Mouse (Mus musculus) neural tube, embryonic 13.5 days (tissue): ENCODE data around the gene Upk3bl. TPM values are rescaled to one million over a fixed set of nuclear protein-coding genes. Genes with fewer than 3 reads are reported as not detected.

Source experiments
- ATAC-seq: fragments of 200-750 bp; cut with Nextera tagmentation; 2 replicates; pipeline ENCODE4 v1.8.0; 2017; ENCODE audit warnings: low read depth, mild to moderate bottlenecking, moderate TSS enrichment, moderate library complexity
- H3K27ac ChIP-seq: fragments of 300-500 bp; sonication (generic); replicated peaks from 2 replicates; pipeline ENCODE4 v1.5.1; 2015; ENCODE audit warnings: moderate library complexity, mild to moderate bottlenecking, inconsistent platforms
- H3K27me3 ChIP-seq: fragments of 300-500 bp; sonication (generic); 2 replicates; pipeline ENCODE4 v1.6.1; 2015; ENCODE audit warnings: mild to moderate bottlenecking, inconsistent platforms
- H3K36me3 ChIP-seq: fragments of 300-500 bp; sonication (generic); 2 replicates; pipeline ENCODE4 v1.6.1; 2015; ENCODE audit warnings: mild to moderate bottlenecking, inconsistent platforms
- H3K4me1 ChIP-seq: fragments of 300-500 bp; sonication (generic); replicated peaks from 2 replicates; pipeline ENCODE4 v1.6.1; 2015; ENCODE audit warnings: inconsistent platforms
- H3K4me2 ChIP-seq: fragments of 300-500 bp; sonication (generic); 2 replicates; pipeline ENCODE4 v1.6.1; 2015; ENCODE audit warnings: inconsistent platforms, mild to moderate bottlenecking, moderate library complexity
- H3K4me3 ChIP-seq: fragments of 300-500 bp; sonication (generic); 2 replicates; pipeline ENCODE4 v1.5.1; 2015; ENCODE audit warnings: mild to moderate bottlenecking, inconsistent platforms
- H3K9ac ChIP-seq: fragments of 300-500 bp; sonication (generic); 2 replicates; pipeline ENCODE4 v1.6.1; 2015; ENCODE audit warnings: moderate library complexity, mild to moderate bottlenecking, inconsistent platforms
- H3K9me3 ChIP-seq: fragments of 300-500 bp; sonication (generic); 2 replicates; pipeline ENCODE4 v1.6.1; 2016; ENCODE audit warnings: inconsistent platforms
- WGBS: fragments of 180-500 bp; shearing (Covaris S2); methylation state at CpG from one replicate; pipeline ENCODE4 v1.1.7; 2015; 5-methylcytosine and 5-hydroxymethylcytosine counted together
- polyA plus RNA-seq: library from polyadenylated mRNA; unstranded; fragments of >200 nt; fragmentation: Nextera tagmentation; extraction: Ambion mirVana; gene quantifications from 2 replicates; pipeline ENCODE4 v1.2.1, GENCODE M21; 2015

Gene Upk3bl
- polyA plus RNA-seq: 0.63 TPM in 1 of 2 replicates, not detected in the other

DNA sequence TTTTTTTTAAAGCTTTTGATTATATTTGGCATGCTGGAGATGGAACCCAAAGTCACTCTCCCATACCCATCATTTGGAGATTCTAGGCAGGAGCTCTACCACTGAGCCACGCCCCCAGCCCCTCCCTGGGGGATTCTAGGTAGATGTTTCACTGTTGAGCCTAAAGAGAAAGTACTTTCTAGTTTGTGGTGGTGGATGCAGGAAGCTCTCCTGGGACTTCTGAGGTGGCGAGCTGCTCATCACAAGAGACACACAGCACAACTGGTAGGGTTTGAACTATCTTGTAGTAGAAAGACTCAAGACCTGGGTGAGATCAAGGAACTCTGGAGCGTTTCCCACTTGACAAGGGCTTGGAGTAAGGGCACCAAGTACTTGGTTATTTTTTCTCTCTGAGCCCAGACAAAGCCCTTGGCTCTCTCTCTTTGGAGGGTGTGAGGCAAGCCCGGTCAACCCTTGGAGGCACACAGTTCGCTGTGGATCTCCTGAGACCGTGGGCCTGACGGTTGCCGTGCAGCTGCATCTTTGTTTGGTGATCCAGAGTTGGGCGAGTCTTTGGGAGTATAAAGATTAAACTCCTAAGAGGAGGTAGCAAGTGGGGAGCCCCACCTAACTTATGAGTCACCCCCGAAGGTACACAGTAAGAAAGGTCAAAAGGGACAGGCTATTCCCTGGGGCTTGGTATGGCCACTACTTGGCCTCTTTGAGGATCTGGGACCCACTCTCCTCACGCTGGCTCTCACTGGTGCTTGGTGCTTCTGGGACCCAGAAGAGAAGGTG lies at the start of gene Upk3bl:
Gene Upk3bl, plus strand, starts transcription at position 192 of the 777 bp plus-strand sequence.
- WGBS: 94% methylated on average over 11 of the region's 11 CpGs
- no peaks in the 10 kb centered on the region for H3K36me3 ChIP-seq
- H3K9ac ChIP-seq: no peak within 1 kb of the TSS
- no peak for ATAC-seq
- H3K4me2 ChIP-seq: no peak within 1 kb of the TSS
- no peak within 1 kb of the TSS for H3K27ac ChIP-seq
- no peaks in the 10 kb centered on the region for H3K9me3 ChIP-seq
- no peak within 1 kb of the TSS for H3K4me3 ChIP-seq
- no peaks in the 10 kb centered on the region for H3K27me3 ChIP-seq
- H3K4me1 ChIP-seq: peaks cover 14% of the 10 kb centered on the region

DNA sequence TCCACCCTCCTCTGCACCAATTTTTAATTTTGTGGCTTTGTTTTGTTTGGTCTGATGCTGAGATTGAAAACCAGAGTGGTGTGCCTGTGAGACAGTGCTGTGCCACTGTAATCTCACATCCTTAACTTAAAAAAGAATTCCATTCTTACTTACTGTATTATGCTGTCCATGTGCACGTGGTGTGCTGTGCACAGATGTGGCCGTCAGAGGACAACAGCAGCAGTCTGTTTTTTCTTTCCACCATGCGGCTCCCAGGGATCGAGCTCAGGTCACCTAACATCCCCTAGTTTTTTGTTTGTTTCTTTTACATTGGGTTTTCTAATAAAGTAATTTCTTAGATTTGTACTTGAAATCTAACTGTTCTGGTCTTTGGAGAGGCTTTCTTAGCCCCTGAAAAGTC lies 49.8 kb upstream of the Upk3bl start:
- Histone ChIP-seq H3K9me3 (no peaks in the 10 kb centered on the region), H3K27ac (no peak overlapping the region), H3K4me1 (peaks cover 5% of the 10 kb centered on the region; the same call in 1 of the 2 replicates), H3K9ac (no peak overlapping the region), H3K27me3 (no peaks in the 10 kb centered on the region), H3K4me2 (no peak overlapping the region), H3K36me3 (peaks cover 14% of the 10 kb centered on the region), H3K4me3 (no peak overlapping the region)
- no peak for ATAC-seq
- 77% methylated on average over 4 of the region's 4 CpGs for WGBS

DNA sequence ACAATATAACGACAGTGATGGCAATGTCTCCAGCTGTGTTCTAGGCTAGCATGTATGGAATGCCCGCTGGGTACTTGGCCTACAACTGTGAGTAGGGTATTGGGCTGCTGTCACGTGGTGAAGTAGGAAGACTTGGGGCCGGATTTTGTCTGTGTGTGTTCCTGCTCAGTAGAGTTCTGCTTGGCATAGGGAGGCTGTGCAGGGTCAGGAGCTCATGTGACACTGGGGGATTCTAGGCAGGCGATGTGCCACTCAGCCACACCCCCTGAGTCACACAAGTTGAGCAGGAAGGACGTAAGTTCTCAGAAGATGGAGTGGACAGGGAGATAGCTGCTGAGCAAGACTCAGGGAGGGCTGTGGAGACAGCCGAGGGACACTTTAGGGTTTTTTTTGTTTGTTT lies 46.5 kb upstream of the Upk3bl start:
- Histone ChIP-seq H3K4me1 (peaks cover 5% of the 10 kb centered on the region; the same call in 1 of the 2 replicates), H3K4me3 (no peak overlapping the region), H3K4me2 (no peak overlapping the region), H3K27me3 (no peaks in the 10 kb centered on the region), H3K36me3 (peaks cover 27% of the 10 kb centered on the region), H3K9me3 (no peaks in the 10 kb centered on the region), H3K9ac (no peak overlapping the region), H3K27ac (no peak overlapping the region)
- ATAC-seq: no peak
- WGBS: 82% methylated on average over 7 of the region's 7 CpGs

DNA sequence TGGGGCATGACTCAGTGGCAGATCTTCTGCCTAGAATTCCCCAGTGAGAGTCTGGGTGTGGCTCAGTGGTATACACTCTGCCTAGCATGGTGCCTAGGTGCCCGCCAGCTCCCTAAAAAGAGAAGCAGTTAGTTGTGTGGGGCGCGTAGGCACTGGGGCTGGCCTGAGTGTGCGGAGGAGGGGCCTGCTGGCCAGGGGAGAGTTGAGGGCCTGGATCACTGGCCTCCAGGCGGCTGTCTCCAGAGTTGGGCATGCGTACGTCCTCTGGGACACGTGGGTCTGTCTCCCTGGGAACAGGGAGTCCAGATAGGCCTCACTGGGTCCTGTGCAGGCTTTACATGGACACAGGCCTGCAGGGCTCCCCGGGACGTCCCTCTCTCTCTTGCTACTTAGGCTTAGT lies 39.4 kb upstream of the Upk3bl start:
- Histone ChIP-seq H3K36me3 (peaks cover 49% of the 10 kb centered on the region), H3K27me3 (no peaks in the 10 kb centered on the region), H3K4me2 (no peak overlapping the region), H3K4me3 (no peak overlapping the region), H3K9me3 (no peaks in the 10 kb centered on the region), H3K4me1 (peaks cover 39% of the 10 kb centered on the region), H3K9ac (no peak overlapping the region), H3K27ac (peak overlapping the region; percentile 29; the same call in 1 of the 2 replicates)
- ATAC-seq: no peak
- 90% methylated on average over 10 of the region's 10 CpGs for WGBS

DNA sequence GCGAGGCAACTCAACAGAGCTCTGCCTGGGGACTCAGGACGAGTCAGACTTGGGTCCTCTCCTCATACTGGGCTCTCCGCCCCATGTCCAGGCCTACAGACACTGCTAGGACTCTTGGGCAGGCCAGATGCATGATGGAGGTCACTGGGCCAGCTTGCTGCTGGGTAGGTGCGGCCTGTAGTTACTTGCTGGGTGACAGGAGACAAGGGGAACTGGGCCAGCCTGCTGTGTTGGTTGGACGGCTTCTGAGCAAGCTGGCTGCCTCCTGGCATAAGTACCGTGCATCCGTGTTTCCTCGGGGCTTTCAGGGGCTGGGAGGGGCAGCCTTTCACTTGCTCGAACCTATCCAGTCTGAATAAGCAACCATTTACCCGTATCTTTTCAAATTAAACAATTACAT lies 38.7 kb upstream of the Upk3bl start:
- Histone ChIP-seq H3K27me3 (no peaks in the 10 kb centered on the region), H3K9ac (peak overlapping the region; percentile 1; the same call in 1 of the 2 replicates), H3K36me3 (peaks cover 45% of the 10 kb centered on the region), H3K4me3 (no peak overlapping the region), H3K4me2 (no peak overlapping the region), H3K9me3 (no peaks in the 10 kb centered on the region), H3K27ac (peak overlapping the region; percentile 29), H3K4me1 (peaks cover 40% of the 10 kb centered on the region)
- ATAC-seq: no peak
- WGBS: 77% methylated on average over 10 of the region's 10 CpGs

DNA sequence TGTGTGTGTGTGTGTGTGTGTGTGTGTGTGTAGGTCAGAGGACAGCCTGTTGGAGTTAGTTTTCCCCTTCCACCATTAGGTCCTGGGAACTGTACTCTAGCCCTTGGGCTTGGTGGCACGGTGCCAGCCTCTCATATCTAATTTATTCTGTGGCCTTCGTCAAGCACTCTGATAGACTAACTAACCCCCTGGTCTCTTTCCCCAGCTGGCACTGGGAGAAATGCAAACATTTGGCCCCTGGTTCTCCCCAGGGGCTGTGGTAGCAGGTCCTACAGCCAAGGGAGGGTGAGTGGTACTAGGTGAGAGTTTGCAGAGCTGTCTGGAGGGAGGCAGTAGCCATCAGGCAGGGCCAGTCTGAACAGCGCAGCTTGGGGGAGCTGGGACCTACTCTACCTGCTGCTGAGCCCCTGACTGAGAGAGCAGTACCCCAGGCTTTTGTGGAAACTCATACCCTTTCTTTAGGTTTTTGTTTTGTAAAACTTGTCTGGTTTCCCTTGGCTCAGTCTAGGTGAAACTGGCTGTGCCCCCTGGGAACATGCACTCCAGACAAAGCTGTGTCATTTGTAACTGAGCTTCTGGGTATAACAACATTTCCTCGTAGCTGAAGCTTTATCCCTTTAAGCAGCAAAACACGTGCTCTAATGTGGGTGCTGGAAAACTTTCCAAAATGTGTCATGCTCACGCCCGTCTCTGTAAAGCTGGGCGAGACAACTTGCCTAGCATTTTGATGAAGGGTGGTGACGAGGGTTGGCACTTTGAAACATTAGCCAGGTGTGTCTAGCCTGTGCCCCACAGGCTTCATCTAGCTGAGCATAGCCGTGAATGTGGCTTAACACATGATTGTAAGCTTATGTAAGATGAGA lies 38.0 kb upstream of the Upk3bl start:
- peaks cover 43% of the 10 kb centered on the region for H3K36me3 ChIP-seq
- WGBS: 80% methylated on average over 10 of the region's 10 CpGs
- no peak overlapping the region for H3K9ac ChIP-seq

DNA sequence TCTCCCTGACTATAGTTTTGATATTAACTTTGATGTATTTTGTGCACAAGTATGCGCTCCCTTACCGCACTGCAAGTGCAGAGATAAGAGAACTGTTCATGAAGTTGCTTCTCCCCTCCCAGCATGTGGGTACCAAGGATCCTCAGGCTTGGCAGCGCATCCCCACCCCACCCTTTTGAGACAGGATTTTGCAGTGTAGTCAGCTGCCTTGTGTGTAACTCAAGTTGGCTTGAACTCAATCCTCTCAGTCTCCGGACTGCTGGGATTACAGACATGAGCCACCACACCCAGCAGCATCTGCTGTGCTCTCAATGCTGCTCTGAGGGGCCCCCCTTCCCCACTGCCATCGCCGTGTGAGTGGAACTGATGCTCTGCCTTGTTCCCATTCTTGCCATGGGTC lies 37.0 kb upstream of the Upk3bl start:
- Histone ChIP-seq H3K9ac (no peak overlapping the region), H3K9me3 (no peaks in the 10 kb centered on the region), H3K4me2 (no peak overlapping the region), H3K27ac (no peak overlapping the region), H3K36me3 (peaks cover 43% of the 10 kb centered on the region), H3K4me1 (peaks cover 40% of the 10 kb centered on the region), H3K27me3 (no peaks in the 10 kb centered on the region), H3K4me3 (no peak overlapping the region)
- no peak for ATAC-seq
- 83% methylated on average over 6 of the region's 6 CpGs for WGBS

More for the DNA sequence above, 38.0 kb upstream of the Upk3bl start:
- H3K4me3 ChIP-seq: no peak overlapping the region
- no peaks in the 10 kb centered on the region for H3K9me3 ChIP-seq
- no peak overlapping the region for H3K27ac ChIP-seq
- no peak; the same call in 1 of the 2 replicates for ATAC-seq
- H3K4me1 ChIP-seq: peaks cover 40% of the 10 kb centered on the region
- no peak overlapping the region for H3K4me2 ChIP-seq
- H3K27me3 ChIP-seq: no peaks in the 10 kb centered on the region

DNA sequence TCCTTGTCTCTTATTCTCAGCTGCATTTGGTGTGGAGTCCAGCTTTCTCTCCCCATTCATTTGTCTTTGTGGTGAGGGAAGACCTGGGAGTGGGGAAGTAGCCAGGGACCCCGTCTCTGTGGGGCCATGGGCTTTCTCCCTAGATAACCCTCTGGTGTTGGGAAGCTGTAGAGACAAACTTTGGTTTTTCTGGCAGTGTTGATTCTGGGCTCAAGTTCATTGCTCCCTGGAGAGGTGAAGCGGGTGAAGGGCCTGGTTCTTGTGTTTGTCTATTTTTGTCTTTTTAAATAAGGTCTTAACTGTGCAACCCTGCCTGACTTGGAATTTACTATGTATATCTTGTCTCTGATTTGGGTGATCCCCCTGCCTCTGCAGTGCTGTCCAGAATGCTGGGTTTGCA lies 35.6 kb upstream of the Upk3bl start:
- Histone ChIP-seq H3K4me3 (no peak overlapping the region), H3K27ac (no peak overlapping the region), H3K9me3 (no peaks in the 10 kb centered on the region), H3K9ac (no peak overlapping the region), H3K4me1 (peaks cover 40% of the 10 kb centered on the region), H3K4me2 (no peak overlapping the region), H3K27me3 (no peaks in the 10 kb centered on the region), H3K36me3 (peaks cover 34% of the 10 kb centered on the region)
- WGBS: 90% methylated on average over 2 of the region's 2 CpGs
- no peak for ATAC-seq

DNA sequence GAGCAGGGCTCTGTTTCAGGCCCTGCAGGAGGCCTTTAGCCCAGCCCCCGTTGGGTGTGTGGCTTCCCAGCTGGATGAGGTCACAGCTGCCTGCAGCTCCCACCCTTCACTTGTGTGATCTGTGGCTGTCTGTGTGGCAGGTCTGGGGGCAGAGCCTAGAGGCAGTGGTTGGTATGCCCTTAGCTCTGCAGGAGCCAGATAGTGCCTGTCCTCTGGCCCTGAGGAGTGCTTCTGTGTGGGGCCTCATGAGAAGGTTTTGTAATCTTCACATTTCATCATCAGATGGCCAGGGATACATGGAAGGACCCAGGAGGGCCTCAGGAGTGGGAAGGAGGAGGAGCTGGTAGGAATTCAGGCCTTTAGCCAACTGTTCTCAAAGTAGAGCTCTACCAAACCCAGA lies 34.4 kb upstream of the Upk3bl start:
- peaks cover 40% of the 10 kb centered on the region for H3K4me1 ChIP-seq
- ATAC-seq: no peak
- no peak overlapping the region for H3K4me3 ChIP-seq
- no peak overlapping the region for H3K27ac ChIP-seq
- no peaks in the 10 kb centered on the region for H3K9me3 ChIP-seq
- H3K36me3 ChIP-seq: peaks cover 26% of the 10 kb centered on the region
- H3K4me2 ChIP-seq: no peak overlapping the region
- H3K9ac ChIP-seq: no peak overlapping the region
- H3K27me3 ChIP-seq: no peaks in the 10 kb centered on the region
- WGBS: 40% methylated on average over 1 of the region's 1 CpGs

DNA sequence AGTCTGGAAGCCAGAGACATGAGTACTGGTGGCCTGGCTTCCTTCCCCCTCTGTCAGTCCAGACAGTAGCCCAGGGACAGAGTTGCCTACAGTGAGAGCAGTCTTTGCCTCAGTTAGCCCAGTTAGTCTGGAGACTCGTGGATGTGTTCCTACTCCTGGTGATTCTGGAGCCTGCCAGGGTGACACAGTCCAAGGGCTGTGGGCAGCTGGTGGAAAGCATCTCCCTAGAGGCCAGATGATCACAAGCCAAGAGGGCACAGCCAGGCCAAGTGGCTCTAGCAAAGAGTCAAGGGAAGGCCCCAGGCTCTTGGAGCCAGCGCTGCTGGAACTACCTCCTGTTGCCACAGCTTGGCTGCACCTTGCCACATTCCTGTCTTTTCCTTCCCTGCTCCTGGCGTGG lies 28.6 kb upstream of the Upk3bl start:
- ATAC-seq: no peak
- H3K4me2 ChIP-seq: no peak overlapping the region
- no peaks in the 10 kb centered on the region for H3K27me3 ChIP-seq
- no peak overlapping the region for H3K9ac ChIP-seq
- 83% methylated on average over 3 of the region's 3 CpGs for WGBS
- H3K4me1 ChIP-seq: no peaks in the 10 kb centered on the region
- H3K4me3 ChIP-seq: no peak overlapping the region
- peaks cover 67% of the 10 kb centered on the region for H3K36me3 ChIP-seq
- H3K27ac ChIP-seq: no peak overlapping the region
- H3K9me3 ChIP-seq: no peaks in the 10 kb centered on the region

DNA sequence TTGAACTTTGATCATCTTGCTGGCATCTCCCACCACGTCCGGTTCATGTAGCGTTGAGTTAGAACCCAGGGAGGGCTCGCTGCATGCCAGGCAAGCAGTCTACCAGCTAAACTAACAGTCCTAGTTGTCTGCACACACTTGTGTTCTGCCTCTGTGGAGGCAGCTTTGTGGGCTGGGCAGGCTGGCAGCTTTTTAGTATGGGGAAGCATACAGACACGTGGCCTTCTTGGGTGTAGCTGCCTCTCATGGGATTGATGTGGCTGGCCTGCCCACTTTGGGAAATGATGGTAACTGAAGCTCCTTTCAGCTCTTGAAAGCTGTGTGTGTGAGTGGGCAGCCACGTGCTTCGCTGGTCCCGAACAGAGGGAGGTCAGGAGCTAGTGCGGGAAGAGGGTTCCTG lies 27.4 kb upstream of the Upk3bl start:
- H3K4me2 ChIP-seq: no peak overlapping the region
- peaks cover 71% of the 10 kb centered on the region for H3K36me3 ChIP-seq
- no peak overlapping the region for H3K9ac ChIP-seq
- H3K4me1 ChIP-seq: no peaks in the 10 kb centered on the region
- 90% methylated on average over 9 of the region's 9 CpGs for WGBS
- H3K27ac ChIP-seq: no peak overlapping the region
- ATAC-seq: no peak
- no peaks in the 10 kb centered on the region for H3K9me3 ChIP-seq
- H3K27me3 ChIP-seq: no peaks in the 10 kb centered on the region
- no peak overlapping the region for H3K4me3 ChIP-seq

DNA sequence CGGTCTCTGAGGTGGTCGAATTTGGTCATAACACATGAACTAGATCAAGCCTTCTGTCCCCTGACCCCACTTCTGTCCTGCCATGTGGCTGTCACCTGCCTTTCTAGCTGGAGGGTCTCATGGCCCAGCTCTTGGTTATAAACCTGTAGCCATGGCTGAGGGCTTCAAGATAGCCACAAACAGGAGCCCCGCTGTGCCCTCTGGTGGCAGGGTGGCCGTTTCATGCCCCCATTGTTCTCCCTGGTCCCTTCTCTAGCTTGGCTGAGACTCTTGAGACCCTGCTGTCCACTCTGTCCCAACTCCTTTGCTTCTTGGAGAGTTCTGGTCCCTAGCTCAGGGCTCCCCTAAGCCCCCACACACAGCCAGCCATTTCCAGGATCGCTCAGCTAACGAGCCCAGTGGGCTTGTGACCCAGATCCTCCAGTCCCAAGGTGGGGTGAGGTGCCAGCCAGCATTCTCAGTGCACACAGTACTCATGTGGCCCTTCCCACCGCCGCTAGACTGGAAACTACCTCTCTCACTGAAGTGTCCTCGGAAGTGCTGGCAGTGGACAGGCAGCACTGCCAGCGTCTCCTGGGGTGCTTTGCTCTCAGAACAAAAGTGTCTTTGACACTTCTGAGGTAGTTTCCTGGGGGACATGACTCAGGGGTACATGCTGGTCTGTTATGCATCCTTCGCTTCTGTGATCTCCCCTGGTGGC lies 26.5 kb upstream of the Upk3bl start:
- 79% methylated on average over 11 of the region's 11 CpGs for WGBS
- peaks cover 73% of the 10 kb centered on the region for H3K36me3 ChIP-seq
- H3K27me3 ChIP-seq: no peaks in the 10 kb centered on the region
- H3K4me3 ChIP-seq: no peak overlapping the region
- ATAC-seq: no peak
- H3K9me3 ChIP-seq: no peaks in the 10 kb centered on the region
- no peak overlapping the region for H3K9ac ChIP-seq
- no peaks in the 10 kb centered on the region for H3K4me1 ChIP-seq
- H3K27ac ChIP-seq: no peak overlapping the region
- H3K4me2 ChIP-seq: no peak overlapping the region
